Mouse (Mus musculus) embryonic fibroblast, embryonic 13.5 days (primary cell): Measurements from ENCODE around the gene Olfr576.

Experiments used
- CTCF ChIP-seq: IDR thresholded peaks from 2 replicates; pipeline ENCODE4 v1.5.1; 2011; ENCODE audit warnings: mild to moderate bottlenecking, control low read depth, low read length, moderate library complexity, borderline replicate concordance; ENCODE audit not compliant: insufficient read depth
- POLR2A ChIP-seq: IDR thresholded peaks from 2 replicates; pipeline ENCODE4 v1.6.1; 2011; ENCODE audit warnings: low read depth, mild to moderate bottlenecking, control low read depth, low read length, moderate library complexity

DNA sequence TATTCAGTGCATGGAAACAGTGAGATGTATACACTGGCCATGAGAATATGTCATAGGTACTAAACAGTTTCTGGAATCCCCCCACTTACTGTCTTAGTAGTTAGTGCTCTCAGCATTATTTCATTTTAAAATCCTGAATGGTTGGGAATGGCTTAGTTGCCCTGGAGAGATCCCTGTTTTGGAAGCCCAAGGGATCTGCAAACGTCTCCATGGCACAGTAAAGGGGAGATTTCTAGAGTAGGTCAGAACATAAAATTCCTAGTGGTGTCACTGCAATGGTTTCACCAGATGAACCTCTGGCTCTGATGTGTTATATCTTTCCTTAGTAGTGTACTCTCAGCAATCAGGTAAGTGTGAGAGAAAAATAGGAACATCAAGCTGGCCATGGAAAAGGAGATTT lies 38.4 kb upstream of the Olfr576 start, which contains the start of gene Olfr572:
- no peak for TF ChIP-seq CTCF
- TF ChIP-seq POLR2A, result no peak
